Mouse (Mus musculus): ENCODE measurements at regions not wholly inside any gene's neighbourhood (a gene's known extent, or its start where the extent isn't known, plus 50 kb on each side); places are given as distances from the start of the nearest gene placed in this dataset.

GRCm38 (mm10) chr13:53704104-53704503 is 231.2 kb upstream of the Msx2 start:
- DNase-seq (ENCODE audit: low spot score): no peak

DNA sequence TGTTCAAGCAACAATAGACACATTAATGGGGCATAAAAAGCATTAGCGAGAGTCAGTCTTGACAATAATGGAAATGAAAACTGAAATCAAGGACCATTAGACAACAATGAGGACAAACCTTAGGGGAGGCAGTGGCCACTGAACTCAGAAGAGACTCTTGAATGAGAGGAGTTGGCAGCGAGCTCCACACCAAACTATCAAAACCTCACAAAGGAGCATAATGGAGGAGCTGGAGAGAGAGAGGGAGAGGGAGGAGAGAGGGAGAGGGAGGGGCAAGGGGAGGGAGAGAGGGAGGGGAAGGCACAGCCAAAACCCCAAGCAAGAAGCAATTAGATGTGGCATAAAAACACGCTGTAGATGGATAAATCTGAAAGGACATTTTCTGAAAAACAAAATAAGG is 227.4 kb upstream of the Msx2 start:
- no peak for DNase-seq (ENCODE audit: low spot score)

- no peak for DNase-seq (ENCODE audit: low spot score)
Observed at GRCm38 (mm10) chr13:53697954-53698353, 225.1 kb upstream of the Msx2 start.

- DNase-seq (ENCODE audit: low spot score): no peak
Observed at GRCm38 (mm10) chr13:53695385-53695784, 222.5 kb upstream of the Msx2 start.

- DNase-seq (ENCODE audit: low spot score): no peak
Observed at GRCm38 (mm10) chr13:53688934-53689333, 216.1 kb upstream of the Msx2 start.

GRCm38 (mm10) chr13:53688489-53688888 is 215.6 kb upstream of the Msx2 start:
- peak; percentile 30 for DNase-seq (ENCODE audit: low spot score)

- no peak for DNase-seq (ENCODE audit: low spot score)
Observed at GRCm38 (mm10) chr13:53684498-53684897, 211.6 kb upstream of the Msx2 start.

GRCm38 (mm10) chr13:53677187-53677586 is 204.3 kb upstream of the Msx2 start:
- DNase-seq (ENCODE audit: low spot score): no peak

DNA sequence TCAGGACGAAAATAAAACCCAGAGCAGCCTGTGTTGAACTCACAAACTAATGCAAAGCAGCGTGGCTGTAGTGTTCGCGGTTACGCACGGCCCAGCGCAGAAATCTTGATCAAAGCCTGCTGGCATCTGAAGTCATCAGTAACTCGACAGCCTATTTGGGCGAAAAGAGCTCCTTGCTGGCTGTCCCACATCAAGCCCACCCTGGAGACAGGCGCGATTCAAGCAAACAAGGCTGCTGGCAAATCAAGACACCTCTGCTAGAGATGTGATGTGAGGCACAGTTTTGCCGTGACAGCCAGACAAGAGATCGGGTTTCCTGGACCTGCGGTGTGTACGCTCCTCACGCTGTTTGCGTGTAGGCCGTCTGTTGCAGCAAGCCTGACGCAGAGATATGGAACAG is 197.5 kb upstream of the Msx2 start:
- DNase-seq (ENCODE audit: low spot score): no peak

DNA sequence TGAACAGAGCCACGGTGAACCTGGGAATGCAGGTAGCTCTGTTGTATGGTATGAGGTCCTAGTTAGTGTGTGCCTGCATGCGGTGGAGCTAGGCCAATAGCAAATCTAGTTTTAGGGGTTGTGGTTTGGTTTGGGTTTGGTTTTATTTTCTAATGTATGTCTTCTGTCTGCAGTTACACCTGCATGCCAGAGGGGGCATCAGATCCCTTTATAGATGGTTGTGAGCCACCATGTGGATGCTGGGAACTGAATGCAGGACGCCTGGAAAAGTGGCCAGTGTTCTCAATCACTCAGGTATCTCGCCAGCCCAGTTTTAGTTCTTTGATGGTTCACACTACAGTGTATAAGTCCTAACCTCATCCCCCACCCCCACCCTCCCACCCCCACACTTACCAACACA is 194.6 kb upstream of the Msx2 start:
- DNase-seq (ENCODE audit: low spot score): no peak

DNA sequence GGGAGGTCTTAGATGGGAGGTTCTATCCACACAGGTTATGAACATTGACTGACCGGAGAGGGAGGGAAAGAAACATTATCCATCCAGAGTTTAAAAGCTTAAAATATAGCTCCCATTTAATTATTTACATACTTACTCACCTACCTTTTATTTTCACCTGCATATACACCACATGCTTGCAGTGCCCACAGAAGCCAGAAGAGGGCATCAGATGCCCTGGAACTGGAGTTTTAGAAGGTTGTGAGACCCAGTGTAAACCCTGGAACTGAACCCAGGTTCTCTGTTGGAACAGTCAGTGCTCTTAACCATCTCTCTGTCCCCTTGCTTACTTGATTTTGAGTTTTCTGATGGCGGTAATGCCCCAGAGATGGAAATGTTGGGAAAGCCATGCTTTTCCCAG is 192.7 kb upstream of the Msx2 start:
- DNase-seq (ENCODE audit: low spot score): no peak

DNA sequence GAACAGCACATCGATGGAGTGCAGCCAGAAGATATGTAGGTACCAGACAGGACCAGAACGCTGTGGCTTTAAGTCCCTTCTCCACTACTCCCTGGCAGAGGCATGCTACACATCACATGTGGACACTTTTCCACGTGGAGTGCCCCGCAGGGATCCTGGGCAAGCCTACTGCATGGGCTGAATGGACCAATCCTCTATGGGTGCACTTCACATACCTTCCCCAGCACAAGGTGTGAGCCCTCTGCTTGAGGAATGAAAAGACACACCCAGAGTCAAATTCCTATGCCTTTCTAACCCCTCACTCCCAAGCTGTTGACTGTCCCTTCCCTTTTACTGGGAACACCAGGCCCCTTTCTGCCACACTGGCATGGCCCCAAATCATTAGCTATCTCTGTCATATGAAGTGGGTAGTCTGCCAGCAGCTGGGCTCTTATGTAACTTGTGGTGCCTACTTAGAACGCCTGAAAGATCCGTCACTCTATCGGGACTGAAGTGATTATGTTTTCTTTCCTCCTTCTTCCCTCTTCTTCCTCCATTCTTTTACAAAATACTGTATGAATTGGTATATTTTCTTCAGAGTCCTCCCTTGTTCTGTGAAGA is 191.9 kb upstream of the Msx2 start:
- no peak for DNase-seq (ENCODE audit: low spot score)

DNA sequence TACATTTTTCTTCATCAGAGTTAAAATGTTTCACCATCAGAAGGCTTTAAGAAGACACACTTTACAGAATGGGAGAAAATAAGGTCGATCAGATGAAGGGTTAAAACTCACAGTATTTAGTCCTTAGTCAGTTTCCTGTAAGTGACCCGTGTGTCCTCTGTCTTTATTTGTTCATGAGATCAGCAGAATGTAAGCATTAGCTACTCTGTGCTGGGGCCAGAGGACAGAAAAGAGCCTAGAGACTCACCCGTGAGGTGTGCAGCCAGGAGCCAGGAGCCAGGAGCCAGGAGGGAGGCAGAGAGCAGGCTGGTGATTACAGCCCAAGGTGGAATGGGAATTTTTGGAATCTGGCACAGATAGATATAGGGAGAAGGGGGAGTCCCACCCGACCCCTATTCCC is 180.0 kb upstream of the Msx2 start:
- DNase-seq (ENCODE audit: low spot score): no peak

DNA sequence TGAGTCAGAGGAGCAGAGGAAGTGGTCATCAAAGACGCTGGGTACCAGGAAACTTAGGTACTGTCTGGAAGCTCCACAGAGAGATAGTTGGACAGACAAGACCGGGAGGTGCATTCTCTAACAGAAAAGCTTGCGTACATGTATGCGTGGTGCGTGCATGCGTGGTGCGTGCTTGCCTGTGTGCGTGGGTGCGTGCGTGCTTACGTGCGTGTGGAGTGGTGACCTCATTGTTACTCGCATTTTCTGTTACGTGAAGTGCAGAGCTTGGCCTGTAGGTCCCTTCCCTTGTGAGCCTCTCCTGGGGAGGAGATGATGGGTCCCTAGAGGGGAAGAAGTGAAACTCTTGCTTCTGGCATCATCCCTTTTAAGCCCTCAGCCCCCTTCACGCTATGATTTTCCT is 175.5 kb upstream of the Msx2 start:
- no peak for DNase-seq (ENCODE audit: low spot score)

GRCm38 (mm10) chr13:53642557-53642956 is 169.7 kb upstream of the Msx2 start:
- no peak for DNase-seq (ENCODE audit: low spot score)

DNA sequence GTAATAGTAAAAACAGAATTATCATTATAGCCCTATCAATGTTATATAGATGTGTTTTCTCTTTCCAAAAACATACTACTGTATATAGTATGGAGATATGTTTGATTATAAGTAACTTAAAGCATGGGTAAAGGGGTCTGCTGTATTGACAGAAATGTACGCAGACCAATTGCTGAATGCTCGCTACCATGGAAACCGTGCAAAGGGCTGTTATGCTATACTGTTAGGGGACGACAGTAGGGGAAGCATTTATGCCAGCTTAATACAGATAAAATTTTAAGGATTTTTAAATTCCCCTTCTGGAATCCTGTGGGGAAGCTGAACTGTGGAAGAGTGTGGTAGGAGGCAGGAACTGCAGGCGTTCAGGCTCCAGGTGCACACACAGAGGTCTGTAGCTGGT is 166.7 kb upstream of the Msx2 start:
- no peak for DNase-seq (ENCODE audit: low spot score)

GRCm38 (mm10) chr13:53639115-53639514 is 166.2 kb upstream of the Msx2 start:
- no peak for DNase-seq (ENCODE audit: low spot score)

- DNase-seq (ENCODE audit: low spot score): no peak
Observed at GRCm38 (mm10) chr13:53636011-53636410, 163.1 kb upstream of the Msx2 start.

DNA sequence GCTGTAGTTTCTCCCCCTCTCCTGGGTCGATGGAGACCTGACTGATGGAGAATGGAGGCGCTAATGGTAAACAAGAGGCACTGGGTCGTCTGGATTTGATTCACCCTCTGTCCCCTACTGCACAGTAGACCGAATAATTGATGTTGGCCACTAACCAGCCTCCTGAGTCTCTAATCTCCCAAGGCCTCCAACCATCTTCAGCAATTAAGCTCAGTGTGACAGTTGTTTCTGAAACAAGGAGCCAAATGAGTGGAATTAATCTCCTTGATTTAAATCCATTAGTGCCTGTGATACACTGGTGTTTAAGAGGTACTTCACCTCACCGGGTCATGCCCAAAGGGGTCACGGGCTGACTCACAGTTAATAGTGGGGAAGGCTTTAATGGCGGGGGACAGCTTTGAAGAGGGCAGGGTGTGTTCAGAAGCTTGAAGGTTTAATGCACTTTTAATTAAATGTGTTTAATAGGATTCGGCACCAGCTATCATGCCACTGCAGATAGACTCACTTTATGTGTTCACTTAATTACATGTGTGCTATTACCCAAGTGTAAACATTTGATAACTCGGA is 161.8 kb upstream of the Msx2 start:
- no peak for DNase-seq (ENCODE audit: low spot score)

- no peak for DNase-seq (ENCODE audit: low spot score)
Observed at GRCm38 (mm10) chr13:53598050-53598449, 125.2 kb upstream of the Msx2 start.

DNA sequence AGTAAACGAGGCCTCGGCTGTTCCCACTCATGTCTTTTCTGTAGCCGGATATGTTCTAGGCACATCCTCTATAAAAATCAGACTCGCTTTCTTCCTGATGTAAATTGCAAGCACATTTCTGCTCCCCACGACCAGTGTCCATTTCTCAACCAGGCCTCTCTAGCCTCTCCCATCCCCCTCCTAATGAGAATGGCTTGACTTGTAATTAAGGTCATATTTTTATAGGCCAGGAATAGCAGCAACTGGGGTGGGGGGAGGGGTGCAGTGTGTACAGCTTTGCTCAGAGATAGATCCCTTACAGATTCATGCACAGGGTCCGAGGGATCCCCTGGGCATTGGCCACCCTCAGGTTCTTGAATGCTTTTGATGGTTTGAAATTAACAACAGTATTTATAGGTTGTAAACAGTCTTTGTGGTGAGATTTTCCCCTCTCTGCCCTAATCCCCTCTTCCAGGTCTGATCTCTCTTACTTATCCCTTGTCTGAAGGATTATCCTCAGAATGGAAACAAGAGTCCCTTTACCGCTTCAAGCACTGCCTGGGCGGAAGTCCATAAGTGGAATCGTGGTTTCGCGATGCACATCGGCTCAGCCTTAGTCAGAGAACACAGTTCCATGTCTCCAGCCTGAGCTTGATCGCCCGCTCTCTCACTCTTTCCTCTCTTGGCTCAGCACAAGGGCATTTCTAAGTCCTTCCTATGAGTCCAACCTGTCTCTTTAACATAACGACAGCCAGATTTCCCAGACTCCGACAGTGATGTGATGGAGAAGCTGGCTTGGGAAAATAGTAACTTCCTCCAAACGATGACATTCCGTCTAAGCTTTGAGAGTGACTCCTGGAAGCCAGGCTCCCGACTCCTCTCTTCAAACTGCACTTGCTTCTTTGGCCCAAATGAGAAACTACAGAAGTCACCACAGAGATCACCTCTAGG is 124.3 kb upstream of the Msx2 start:
- no peak for DNase-seq (ENCODE audit: low spot score)

DNA sequence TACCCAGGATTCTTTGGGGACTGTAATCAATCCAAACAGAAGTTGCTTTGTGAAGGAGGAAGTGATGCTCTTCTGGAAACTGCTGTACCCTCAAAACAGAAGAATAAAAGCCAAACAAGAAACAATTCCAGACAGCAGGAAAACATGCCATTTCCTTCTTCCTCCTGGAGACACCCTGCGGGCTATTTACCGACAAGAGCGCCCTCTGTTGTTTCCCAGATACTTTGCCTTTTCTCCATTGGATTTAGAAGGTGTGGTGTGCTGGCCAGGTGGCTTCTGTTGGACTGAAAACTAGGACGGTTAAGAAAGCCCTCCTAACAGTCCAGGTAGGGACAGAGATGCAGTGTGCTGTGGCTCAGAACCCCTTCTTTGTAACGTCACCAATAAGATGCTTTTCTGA is 119.9 kb upstream of the Msx2 start:
- no peak for DNase-seq (ENCODE audit: low spot score)

DNA sequence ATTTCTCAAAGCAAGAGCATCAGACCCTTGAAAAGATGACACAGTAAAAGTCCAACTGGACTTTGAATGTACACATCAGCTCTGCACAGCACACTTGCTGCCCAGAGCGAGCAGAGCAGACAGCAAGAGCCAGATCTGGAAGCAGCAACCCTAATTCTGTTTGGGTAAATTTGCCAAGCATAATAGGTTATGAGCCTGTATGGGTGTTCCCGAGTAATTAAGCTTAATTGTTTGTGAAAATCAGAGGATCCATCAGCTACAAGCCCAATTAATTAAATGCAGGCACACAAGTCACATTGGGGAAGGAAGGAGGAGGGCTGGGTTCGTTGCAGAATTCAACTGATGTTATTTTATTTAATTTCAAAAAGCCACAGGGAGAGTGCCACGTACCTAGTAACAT is 113.9 kb upstream of the Msx2 start:
- no peak for DNase-seq (ENCODE audit: low spot score)

Data from adipocyte (in vitro differentiated cells).